Mouse (Mus musculus): Measurements from ENCODE around the gene Lyrm1. TPM values are rescaled to one million over a fixed set of nuclear protein-coding genes. Genes with fewer than 3 reads are reported as not detected.

Lyrm1 gene
- polyA plus RNA-seq (2012; rRNA removed), result 0.69 and 0.90 TPM in 2 replicates

GRCm38 (mm10) chr7:119895639-119896512 lies at the start of gene Lyrm1, which contains the start of gene Dcun1d3:
Gene Lyrm1, plus strand, starts transcription at chr7:119895861.
Gene Dcun1d3, minus strand, starts transcription at chr7:119896298.

Other genes starting within 250 kb of the Lyrm1 start
- not detected in 2 replicates for gene Acsm4, start 205.8 kb upstream of the Lyrm1 start, polyA plus RNA-seq (2012; rRNA removed)
- 36.6 and 39.4 TPM in 2 replicates for gene Thumpd1, start 175.1 kb upstream of the Lyrm1 start, polyA plus RNA-seq (2012; rRNA removed)
- 0.16 and 0.36 TPM in 2 replicates for gene Acsm3, start 134.9 kb upstream of the Lyrm1 start, polyA plus RNA-seq (2012; rRNA removed)
- gene Rexo5, start 101.9 kb upstream of the Lyrm1 start, polyA plus RNA-seq (2012; rRNA removed), result 1.1 and 2.1 TPM in 2 replicates
- 0.86 and 1.3 TPM in 2 replicates for gene Eri2, start 101.8 kb upstream of the Lyrm1 start, polyA plus RNA-seq (2012; rRNA removed)
- 7.5 and 8.4 TPM in 2 replicates for gene Dcun1d3, start 437 bp downstream of the Lyrm1 start, polyA plus RNA-seq (2012; rRNA removed)
- gene Dnah3, start 199.4 kb downstream of the Lyrm1 start, polyA plus RNA-seq (2012; rRNA removed), result 4.7 and 5.6 TPM in 2 replicates
- 40.0 and 49.9 TPM in 2 replicates for gene Tmem159, start 206.5 kb downstream of the Lyrm1 start, polyA plus RNA-seq (2012; rRNA removed)
- gene Zp2, start 249.4 kb downstream of the Lyrm1 start, polyA plus RNA-seq (2012; rRNA removed), result 36.6 and 49.7 TPM in 2 replicates

Data from ovary, adult 2 months (tissue).